Mouse (Mus musculus): ENCODE measurements around the gene Scube3.
"Not testable (repeated sequence)": the region's sequence is repeated elsewhere in the genome, so short reads cannot be mapped to it uniquely, and the experiment has no call there.

Gene Scube3

DNA sequence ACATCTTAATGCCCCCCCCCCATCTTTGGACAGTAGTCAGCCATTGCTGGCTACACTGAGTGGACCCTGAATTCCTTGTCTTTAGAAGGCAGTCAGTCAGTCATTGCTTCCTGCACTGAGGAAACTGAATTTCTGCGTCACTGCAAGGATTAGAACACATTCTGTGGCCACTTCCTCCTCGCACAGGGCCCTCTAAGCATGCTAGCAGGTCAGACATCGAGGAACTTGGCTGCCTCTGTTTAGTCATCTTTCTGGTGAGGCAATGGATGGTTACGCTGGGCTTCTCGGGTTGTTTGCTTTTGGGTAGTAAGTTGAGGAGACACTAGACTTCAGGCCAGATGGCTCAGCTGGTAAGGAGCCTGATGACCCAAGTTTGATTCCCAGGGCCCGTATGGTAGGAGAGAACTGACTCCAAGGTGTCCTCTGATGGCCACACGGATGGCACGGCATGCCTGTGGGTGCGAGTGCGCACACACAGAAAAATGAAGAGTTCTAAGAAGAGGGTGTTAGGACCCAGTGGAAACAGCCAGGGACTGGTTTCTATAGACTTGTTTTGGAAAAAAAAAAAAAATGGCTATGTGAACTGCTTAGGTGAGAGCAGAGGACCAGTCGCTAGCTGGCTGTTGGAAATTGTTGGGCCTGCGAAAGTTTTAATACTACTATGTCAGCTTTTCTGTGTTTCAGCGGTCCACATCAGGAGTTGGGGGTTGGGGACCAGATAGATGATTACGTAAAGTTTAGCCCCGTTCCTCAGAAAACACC, 39.0 kb downstream of the Scube3 start:
- DNase-seq, result no peak

DNA sequence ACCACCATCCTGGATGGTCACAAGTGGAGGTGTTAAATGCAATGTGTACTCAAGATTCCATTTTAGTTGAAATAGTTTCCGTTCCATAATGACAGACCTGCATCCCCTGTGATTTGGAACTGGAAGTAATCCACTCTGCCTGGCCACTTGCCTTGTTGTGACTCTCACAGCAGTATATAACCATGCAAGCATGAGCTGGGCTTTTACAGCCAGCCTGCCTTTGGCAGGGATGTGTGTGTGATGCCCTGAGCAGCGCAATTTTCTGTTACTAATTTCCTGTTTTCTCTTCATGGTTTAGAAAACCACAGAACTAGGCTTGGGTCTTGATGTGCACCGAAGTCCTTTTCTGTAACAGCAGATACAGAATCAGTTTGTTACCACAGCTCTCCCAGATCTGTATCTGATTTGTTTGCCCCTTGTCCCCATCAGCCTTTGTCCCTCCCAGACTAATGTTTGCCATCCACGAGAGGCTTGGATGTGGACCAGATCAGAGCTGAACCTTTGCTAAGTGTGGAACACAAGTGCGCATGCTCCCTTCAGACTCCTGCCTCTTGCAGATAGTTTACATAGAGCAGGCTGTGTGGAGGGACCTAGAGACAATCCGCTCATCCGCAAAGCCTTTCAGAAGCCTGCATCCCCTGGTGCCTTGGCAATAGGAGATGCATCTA, 43.2 kb downstream of the Scube3 start:
- DNase-seq, result no peak

DNA sequence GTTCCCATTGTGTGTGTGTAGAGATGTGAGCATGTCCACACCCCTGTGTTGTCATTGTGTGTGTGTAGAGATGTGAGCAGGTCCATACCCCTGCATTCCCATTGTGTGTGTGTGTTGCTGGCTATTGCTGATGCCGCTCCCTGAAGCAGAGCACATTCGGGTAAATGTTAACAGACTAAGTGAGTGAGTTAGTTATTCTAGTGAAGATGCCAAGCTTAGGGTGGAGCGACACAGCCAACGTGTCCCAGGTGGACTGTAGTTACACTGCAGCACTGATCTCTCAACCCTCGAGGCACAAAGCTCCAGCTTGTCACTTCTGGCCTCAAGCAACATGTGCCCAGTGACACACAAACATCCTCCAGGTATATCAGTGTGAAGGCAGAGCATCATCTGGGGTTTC, 46.4 kb downstream of the Scube3 start:
- DNase-seq, result no peak

DNA sequence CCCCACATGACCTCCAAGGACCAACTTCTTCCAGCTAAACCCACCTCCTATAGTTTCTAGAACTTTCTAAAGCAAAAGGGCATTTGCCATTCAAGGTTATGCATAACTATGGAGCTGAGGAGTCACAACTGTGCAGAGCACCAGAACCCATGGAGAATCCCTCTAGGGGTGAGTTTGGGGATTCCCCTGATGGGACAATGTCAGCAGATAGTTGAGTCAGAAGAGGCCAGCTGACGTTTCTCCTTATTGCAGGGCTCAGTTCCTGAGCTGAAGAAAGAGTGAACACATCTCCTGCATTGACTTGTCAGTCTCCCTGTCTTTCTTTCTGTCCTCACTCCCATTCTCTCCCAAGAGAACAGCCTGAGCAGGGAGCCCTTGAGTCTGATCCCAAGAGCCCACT, 50.8 kb downstream of the Scube3 start:
- DNase-seq, result no peak

DNA sequence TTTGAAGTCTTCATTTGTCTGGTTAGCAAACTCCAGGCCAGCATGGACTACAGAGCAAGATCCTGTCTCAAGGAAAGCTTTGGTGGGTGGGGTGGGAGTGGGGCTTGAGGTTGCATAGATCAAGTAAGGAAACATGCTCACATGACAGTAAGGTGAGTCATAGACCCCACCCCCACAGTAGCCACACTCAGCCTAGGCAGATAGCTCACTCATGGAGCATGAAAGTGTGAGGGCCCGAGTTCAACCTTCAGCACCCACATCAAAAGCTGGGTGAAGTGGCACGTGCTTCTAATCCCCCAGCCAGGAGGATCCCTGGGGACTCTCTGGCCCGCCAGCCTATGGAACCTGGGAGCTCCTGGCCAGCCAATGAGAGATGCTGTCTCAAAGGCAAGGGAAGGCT, 51.6 kb downstream of the Scube3 start:
- no peak for DNase-seq

DNA sequence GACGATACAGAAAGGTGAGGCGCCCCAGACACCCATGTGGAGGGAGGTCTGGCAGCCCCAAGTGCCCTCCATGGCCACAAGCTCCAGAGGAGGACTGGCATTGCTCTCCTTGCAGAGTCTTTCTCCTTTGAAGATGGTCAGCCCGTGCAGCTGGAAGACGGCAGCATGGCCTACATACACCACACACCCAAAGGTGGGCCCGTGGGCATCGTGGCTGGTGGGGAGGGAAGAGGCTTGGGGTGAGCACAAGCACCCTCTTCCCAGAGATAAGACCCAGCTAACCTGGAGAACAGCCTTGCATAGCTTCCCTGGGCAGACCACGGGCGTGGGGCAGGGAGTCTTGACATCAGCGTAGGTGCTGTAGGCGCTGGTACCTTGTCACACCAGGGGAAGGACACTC, 53.1 kb downstream of the Scube3 start:
- DNase-seq, result no peak

DNA sequence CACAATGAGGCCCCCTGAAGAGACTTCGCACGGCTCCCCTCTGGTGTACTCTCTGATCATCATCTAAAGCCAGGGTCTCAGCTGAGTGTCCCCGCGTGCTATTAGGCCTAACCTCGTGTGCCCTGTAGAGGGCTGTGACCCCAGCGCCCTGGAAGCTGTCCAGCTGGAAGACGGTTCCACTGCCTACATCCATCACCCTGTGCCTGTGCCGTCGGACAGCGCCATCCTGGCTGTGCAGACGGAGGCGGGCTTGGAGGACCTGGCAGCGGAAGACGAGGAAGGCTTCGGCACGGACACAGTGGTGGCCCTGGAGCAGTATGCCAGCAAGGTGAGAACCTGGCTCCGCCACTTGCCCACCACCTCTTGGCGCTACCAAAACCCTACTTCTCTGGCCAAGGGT, 55.7 kb downstream of the Scube3 start:
- no peak for DNase-seq

DNA sequence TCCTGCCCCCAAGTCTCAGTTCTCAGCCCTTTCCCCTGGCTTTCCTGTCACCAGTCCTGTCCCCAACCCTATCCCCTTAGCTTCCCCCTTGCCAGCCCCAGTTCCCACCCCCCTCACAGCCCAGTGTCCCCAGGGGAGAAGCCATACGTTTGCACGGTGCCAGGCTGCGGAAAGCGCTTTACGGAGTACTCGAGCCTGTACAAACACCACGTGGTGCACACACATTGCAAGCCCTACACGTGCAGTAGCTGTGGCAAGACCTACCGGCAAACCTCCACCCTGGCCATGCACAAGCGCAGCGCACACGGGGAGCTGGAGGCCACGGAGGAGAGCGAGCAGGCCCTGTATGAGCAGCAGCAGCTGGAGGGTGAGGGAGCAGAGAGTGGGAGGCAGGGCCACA, 60.0 kb downstream of the Scube3 start:
- DNase-seq, result no peak

DNA sequence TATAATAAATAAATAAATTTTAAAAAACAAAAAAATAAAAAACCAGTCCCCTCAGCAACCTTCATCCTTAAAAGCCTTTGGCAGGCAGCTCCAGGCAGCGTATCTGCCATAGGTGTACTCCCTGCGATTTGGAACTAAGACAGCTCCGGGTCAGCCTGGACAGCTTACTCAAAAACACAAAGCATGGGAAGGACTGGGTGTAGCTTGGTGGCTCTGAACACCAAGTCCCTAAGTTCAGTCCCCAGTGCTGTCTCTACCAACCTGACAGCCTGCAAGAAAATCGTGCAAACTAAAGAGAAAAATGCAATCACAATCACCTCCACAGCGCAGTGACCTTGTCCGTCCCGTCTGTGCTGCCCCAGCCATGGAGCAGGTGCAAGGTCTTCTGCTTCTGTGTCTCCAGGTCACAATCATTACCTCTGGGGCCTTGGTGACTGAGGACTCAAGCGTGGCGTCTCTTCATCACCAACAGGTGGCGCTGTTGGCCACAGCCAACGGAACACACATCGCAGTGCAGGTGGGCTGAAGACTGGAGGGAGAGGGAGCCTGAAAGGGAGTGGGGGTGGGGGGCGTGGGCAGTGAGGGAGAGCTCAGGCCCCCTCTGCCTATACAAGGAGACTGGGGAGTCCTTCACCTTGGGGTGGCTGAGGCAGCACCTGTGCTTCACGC, 62.2 kb downstream of the Scube3 start:
- peak; percentile 31 for DNase-seq

DNA sequence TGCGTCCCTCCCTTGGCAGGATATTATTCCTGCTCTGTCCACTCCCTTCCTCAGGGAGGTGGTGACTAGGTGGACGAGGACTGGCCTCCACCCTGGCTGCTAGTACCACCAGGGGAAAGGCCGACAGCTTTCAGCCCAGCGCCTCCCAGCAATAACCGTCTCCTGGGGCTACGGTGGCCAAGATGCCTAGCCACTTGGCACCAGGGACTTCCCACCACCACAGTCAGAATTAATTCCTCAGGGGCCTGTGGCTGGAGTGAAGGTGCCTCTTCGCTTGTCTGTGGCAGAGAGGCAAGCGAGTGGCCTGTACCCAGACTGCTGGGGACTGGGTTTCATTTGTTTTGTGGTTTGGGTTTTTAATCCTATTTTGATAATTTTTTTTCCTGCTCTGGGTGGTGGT, 63.5 kb downstream of the Scube3 start:
- DNase-seq, result no peak

DNA sequence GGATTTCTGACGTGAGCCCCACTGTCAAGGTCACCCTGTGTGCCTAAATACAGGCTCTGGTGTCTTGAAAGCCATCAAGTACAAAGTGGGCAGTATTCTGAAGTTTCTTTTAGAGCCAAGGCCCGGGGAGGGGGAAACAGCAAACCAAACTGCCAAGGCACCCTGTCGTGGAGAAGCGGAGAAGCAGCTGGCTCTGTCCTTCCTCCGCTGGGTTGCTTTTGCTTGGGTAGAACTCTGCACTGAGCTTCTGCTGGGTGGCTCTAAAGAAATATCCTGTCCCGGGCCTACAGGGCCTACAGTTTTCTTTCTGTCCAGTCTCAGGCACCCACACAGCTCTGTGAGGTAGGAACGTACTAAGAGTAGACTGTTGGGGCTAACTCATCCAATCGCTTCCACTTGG, 65.2 kb downstream of the Scube3 start:
- no peak for DNase-seq

DNA sequence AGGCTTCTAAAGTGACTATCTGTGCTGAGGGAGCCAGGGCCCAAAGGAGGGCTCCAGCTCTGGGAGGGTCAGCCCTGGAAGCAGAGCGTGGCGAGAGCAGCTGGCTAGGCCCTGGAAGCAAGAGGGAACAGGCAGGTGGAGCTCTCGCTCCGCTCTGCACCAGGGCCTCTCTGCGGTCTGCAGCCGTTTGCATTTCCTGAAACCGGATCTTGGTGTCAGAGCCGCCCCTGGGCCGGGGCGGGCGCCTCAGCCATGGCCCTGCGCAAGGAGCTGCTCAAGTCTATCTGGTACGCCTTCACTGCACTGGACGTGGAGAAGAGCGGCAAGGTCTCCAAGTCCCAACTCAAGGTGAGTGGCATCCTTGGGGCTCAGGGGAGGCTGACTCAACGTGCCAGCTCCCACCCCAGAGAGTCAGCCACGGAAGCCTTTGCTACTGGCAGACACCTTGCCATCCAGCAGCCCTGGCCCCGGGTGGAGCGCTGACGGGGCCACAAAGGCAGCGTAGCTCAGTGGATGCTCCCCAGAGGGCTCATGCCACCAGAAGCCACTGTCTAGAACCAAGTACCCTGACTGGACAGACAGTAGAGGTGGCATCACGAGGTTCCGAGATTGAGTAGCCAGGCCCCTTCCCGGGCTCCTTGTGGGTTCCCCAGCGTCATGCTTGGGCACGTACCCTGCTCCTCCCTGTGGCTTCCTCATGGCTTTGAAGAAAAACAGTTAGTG, 65.8 kb downstream of the Scube3 start, which contains the start of gene Def6:
Def6 (plus strand) TSS at position 188 of the 723 bp plus-strand sequence.
- DNase-seq, result no peak

DNA sequence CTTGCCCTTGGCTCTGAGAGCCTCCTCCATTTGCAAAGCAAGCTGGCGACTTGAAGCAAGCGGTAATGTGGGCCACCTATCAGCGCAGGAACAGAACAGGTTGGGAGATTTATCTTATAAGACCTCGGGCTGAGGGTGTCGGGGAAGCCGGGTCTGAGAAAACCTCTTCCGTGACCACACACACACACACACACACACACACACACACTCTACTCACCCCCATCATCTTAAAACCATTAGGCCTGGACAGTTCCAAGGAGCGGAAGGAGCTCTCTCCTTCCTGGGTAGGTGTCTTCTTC, 66.3 kb downstream of the Scube3 start:
- no peak for DNase-seq

DNA sequence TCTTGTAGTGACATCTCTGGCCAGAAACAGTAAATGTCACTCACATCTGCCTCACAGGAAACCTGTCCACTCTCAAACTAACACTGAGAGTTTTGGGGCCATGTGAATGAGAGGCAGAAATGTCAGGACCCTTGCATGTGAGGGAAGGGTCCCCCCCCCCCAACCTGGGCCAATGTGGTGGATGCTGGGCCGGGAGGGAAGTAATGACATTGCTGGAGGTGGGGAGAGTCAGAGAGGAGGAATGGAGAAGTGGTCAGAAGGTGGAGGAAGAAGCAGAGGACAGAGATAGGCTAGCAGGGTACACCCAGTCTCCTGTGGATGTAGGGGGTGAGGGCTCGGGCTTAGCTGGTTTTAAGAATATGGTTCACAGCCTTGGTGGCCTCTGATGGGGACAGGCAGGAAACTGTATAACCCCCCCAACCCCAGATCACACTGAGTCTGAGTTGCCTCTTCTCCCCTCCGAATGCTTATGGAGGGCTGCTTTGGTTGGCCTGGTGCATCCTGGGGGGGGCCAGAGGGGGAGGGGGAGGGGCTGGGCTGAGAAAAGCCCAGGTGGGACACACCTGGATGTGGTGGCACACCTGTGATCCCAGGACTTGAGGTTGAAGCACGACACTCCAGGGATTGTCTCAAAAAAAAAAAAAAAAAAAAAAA, 67.6 kb downstream of the Scube3 start:
- no peak for DNase-seq

DNA sequence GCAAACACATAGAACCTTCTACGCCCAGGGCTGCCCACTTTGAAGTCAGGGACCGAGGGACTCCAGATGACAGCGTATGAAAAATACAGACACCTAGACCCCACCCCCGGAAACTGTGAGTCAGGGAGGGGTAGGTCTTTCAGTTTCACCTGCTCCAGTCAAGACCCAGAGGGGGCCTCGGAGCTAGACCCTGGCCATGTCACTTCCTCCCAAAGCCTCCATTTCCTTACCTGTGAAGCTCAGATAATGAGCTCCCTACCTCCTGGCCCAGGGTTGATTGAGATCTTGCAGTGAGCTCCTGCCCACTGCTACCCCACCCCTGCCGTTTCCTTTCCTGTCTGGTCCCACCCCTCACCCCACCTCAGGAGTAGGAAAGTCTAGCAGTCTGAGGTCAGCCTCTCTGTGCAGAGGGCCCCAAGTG, 70.0 kb downstream of the Scube3 start:
- no peak for DNase-seq

DNA sequence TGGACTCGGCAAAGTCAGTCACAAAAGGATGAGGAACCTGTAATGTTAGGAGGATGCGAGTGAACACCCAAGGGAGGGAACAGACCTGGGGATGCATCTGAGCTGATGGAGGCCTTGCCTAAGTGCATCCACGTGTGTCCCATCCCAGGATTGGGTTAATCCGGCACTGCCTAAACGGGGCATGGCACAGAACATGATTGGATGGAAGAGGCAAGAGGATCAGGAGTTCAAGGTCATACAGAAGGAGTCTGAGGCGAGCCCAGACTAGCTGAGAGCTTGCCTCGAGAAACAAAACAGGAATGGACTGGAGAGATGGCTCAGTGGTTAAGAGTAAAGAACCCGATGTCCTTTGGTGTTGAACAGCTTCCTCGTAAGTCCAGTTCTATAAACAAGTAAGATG, 70.5 kb downstream of the Scube3 start:
- no peak for DNase-seq

DNA sequence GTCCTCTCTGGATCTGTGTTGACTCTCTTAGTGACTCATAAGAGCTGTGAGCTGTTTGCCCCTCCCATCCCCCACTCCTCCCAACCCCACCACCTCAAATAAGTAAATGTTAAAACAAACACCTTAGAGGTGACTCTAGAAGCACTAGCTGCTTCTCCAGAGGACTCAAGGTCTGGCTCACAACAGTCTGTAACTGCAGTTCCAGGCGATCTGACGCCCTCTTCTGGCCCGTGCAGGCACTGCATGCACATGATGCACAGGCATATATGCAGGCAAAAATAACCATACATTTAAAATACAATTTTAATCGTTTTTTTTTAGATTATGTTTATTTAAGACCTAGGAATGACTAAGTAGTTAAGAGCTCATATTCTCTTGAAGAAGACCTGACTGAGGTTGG, 71.3 kb downstream of the Scube3 start:
- DNase-seq, result no peak

DNA sequence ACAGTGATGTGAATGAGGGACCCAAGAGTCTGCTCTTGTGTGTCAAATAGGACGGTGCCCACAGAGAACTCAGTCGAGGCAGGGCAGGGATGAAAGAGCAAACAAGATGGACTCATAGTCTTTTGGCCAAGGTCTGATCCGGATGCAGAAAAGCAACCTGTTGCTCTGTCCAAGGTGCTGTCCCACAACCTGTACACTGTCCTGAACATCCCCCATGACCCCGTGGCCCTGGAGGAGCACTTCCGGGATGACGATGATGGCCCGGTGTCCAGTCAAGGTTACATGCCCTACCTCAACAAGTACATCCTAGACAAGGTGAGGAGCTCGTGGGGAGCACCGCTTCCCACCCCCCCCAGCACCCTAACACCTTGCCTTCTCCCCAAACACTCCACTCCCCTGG, 74.8 kb downstream of the Scube3 start:
- no peak for DNase-seq

DNA sequence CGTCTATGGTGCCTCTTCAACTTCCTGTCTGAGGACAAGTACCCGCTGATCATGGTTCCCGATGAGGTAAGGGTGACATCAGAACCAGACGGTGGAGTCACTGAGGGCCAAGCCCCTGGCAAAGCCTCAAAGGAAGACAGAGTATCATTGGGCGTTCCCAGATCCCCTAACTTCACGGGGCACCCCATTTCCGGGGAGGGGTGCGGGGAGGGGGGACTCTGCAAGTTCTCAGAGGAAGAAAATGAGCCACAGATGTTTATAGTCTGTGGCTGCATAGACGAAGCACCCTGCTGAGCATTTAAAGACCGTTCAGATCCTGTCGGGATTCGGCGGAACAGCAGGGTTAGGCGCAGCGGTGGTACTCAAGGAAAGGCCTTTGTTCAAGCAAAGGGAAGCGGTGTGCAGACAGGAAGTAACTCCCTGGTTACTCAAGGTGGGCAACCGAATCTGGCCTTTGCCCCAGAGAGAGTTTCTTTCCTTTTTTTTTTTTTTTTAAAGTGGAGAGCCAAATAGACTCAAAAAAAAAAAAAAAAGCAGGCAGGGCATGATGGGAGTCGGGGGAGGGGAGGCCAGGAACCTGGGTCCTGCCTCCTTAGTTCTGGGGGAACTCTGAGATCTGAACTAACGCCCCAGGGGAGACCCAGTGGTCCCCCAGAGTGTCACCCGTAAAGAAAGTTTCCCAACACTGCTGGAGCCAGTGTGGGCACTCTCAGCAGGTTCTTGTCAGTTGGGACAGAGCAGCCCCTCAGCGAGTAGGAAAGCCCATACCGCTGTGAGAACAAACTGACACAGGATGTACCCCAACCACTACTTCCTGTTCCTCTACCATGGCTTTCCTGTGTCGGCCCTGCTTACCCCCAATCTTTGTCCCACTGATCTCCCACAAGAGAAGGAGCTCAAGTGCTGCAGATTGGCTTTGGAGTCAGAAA, 76.0 kb downstream of the Scube3 start:
- no peak for DNase-seq

DNA sequence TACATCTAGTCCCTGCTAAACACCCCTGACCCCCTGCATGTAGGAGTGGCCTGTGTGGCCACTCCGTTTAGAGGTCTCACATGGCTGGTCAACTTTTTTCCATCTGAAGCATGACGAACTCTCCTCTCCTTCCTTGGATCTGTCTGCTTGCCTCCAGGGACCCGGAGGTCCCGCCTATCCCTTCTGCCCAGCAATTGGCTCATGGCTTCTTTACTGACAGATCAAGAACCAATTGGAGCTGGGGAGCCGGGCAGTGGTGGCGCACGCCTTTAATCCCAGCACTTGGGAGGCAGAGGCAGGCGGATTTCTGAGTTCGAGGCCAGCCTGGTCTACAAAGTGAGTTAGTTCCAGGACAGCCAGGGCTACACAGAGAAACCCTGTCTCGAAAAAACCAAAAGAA, 80.5 kb downstream of the Scube3 start:
- not testable (repeated sequence) for DNase-seq

DNA sequence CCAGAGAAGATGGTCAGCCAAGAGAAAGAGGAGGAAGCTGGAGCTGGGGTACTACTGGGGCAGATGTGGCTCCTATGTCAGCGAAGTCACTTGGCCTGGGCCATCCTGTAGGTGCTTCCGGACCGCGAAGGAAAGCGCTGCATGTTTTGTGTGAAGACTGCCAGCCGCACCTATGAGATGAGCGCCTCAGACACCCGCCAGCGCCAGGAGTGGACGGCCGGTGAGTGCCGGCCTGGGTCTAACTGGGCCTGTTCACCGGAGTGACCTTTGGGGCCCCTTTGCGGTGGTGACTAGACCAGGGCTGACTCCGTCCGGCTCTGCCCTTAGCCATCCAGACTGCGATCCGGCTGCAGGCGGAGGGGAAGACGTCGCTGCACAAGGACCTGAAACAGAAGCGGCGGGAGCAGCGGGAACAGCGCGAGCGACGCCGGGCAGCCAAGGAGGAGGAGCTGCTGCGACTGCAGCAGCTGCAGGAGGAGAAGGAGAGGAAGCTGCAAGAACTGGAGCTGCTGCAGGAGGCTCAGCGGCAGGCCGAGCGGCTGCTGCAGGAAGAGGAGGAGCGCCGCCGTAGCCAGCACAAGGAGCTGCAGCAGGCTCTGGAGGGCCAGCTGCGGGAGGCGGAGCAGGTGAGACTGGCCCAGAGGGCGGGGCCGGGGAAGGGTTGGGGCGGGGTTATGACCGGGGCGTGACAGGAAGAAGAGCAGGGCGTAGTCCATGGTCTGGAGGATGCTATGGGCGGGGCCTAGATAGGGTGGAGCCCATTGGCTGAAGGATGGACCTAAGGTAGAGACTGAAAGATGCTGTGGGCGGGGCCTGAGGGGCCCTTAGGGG, 81.8 kb downstream of the Scube3 start:
- peak; percentile 96 for DNase-seq

Data from cerebellum, adult 11-12 months (tissue).